Mouse (Mus musculus): ENCODE data around the gene Gm5662. TPM values are rescaled to one million over a fixed set of nuclear protein-coding genes. Genes with fewer than 3 reads are reported as not detected.

Gm5662 gene
- not detected in 2 replicates for polyA plus RNA-seq (2012; rRNA removed; ENCODE audit: low replicate concordance)

DNA sequence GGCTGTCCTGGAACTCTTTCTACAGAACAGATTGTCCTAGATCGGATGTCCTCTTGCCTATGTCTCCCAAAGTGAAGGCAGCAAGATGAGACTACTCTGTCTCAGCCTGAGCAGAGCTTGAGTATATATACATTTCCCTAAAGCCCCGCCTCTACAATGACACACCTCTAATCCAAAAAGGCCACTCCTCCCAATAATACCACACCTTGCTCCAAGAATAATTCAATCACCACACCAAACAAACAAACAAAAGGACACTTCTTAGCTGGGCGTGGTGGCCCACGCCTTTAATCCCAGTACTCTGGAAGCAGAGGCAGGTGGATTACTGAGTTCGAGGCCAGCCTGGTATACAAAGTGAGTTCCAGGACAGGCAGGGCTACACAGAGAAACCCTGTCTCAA, at the start of gene Gm5662:
Gm5662 (minus strand) TSS at position 101 of the 400 bp plus-strand sequence.

DNA sequence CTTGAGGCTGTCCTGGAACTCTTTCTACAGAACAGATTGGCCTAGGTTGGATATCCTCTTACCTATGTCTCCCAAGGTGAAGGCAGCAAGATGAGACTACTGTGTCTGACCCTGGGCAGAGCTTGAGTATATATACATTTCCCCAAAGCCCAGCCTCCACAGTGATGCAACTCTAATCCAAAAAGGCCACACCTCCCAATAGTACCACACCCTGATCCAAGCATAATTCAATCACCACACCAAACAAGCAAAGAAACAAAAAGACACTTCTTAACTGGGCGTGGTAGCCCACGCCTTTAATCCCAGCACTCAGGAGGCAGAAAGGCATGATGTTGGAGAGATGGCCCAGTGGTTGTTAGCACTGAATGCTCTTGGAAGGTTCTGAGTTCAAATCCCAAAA, 49.6 kb upstream of the Gm5662 start, which contains the start of gene Gm5039:
Gm5039 (minus strand) TSS at position 101 of the 400 bp plus-strand sequence.

DNA sequence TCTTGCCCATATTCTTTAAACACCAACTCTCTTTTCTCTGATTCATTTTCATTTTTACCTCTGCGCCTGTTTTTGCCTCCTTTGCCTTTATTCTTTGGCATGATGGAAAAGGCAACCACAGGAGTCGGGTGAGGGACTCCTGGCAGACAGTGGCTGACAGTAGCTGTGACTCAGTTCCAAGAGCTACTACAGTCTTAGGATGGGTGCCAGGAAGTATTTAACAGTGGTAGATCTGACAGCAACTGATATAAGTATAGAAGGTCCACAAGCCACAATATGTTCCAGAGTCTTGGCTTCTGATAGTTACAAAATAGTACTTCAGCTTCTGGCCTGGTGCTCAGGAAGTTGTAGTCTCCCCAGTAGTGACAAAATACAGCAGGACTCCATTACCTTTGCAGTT, 24.3 kb downstream of the Gm5662 start, which contains the start of gene Gm8332:
Gm8332 (minus strand) TSS at position 101 of the 400 bp plus-strand sequence.

Other genes starting within 250 kb of the Gm5662 start
- gene Gm2056, start 247.5 kb downstream of the Gm5662 start, polyA plus RNA-seq (2012; rRNA removed; ENCODE audit: low replicate concordance), result not detected in 2 replicates
- gene Gm16368, start 190.8 kb downstream of the Gm5662 start, polyA plus RNA-seq (2012; rRNA removed; ENCODE audit: low replicate concordance), result not detected in 2 replicates
- not detected in 2 replicates for gene Gm10436, start 92.4 kb downstream of the Gm5662 start, polyA plus RNA-seq (2012; rRNA removed; ENCODE audit: low replicate concordance)
- not detected in 2 replicates for gene Gm8332, start 24.4 kb downstream of the Gm5662 start, polyA plus RNA-seq (2012; rRNA removed; ENCODE audit: low replicate concordance)
- not detected in 2 replicates for gene Gm5039, start 49.5 kb upstream of the Gm5662 start, polyA plus RNA-seq (2012; rRNA removed; ENCODE audit: low replicate concordance)
- gene Adck1, start 86.1 kb upstream of the Gm5662 start, polyA plus RNA-seq (2012; rRNA removed; ENCODE audit: low replicate concordance), result 31.7 and 42.0 TPM in 2 replicates

Data from mammary gland, adult 2 months (tissue).